Mouse (Mus musculus) neural tube, embryonic 11.5 days (tissue): ENCODE measurements at regions not wholly inside any gene's neighbourhood (a gene's known extent, or its start where the extent isn't known, plus 50 kb on each side); places are given as distances from the start of the nearest gene placed in this dataset.
A peak's percentile ranks its signal among the peaks of the same experiment; 100 is the strongest.

Experiments
- ATAC-seq: fragments of 200-750 bp; cut with Nextera tagmentation; 2 replicates; pipeline ENCODE4 v1.8.0; 2017; ENCODE audit warnings: moderate number of reproducible peaks, mild to moderate bottlenecking, moderate TSS enrichment, moderate library complexity; ENCODE audit not compliant: insufficient read depth, low FRiP score, low TSS enrichment
- DNase-seq: peaks from one replicate; pipeline ENCODE4 v3.0.0-alpha.2; 2015; ENCODE audit warnings: low spot score
- H3K27ac ChIP-seq: fragments of 300-500 bp; sonication (generic); 2 replicates; pipeline ENCODE4 v1.5.1; 2014; ENCODE audit warnings: low read depth, mild to moderate bottlenecking, low read length
- H3K27me3 ChIP-seq: fragments of 300-500 bp; sonication (generic); 2 replicates; pipeline ENCODE4 v1.6.1; 2014; ENCODE audit warnings: mild to moderate bottlenecking, low read length, mixed read lengths; ENCODE audit not compliant: control insufficient read depth, insufficient read depth
- H3K36me3 ChIP-seq: fragments of 300-500 bp; sonication (generic); 2 replicates; pipeline ENCODE4 v1.6.1; 2014; ENCODE audit warnings: mild to moderate bottlenecking, low read length, moderate library complexity, mixed read lengths; ENCODE audit not compliant: control insufficient read depth, insufficient read depth
- H3K4me1 ChIP-seq: fragments of 300-500 bp; sonication (generic); 2 replicates; pipeline ENCODE4 v1.6.1; 2014; ENCODE audit warnings: low read length, mixed read lengths; ENCODE audit not compliant: control insufficient read depth, insufficient read depth
- H3K4me2 ChIP-seq: fragments of 300-500 bp; sonication (generic); 2 replicates; pipeline ENCODE4 v1.6.1; 2014; ENCODE audit warnings: low read depth, mild to moderate bottlenecking, moderate library complexity
- H3K4me3 ChIP-seq: fragments of 300-500 bp; sonication (generic); 2 replicates; pipeline ENCODE4 v1.5.1; 2014; ENCODE audit warnings: low read depth, low read length
- H3K9ac ChIP-seq: fragments of 300-500 bp; sonication (generic); 2 replicates; pipeline ENCODE4 v1.6.1; 2014; ENCODE audit warnings: mild to moderate bottlenecking, low read length
- H3K9me3 ChIP-seq: fragments of 300-500 bp; sonication (generic); 2 replicates; pipeline ENCODE4 v1.6.1; 2016; ENCODE audit warnings: low read length; ENCODE audit not compliant: control insufficient read depth
- WGBS: fragments of 180-500 bp; shearing (Covaris S2); extraction: QIAGEN DNeasy Blood & Tissue Kit; methylation state at CpG from one replicate; pipeline ENCODE4 v1.1.7; 2014; 5-methylcytosine and 5-hydroxymethylcytosine counted together

GRCm38 (mm10) chr1:72963449-72963848 lies 52.3 kb downstream of the Tnp1 start:
- Histone ChIP-seq H3K9me3 (no peaks in the 10 kb centered on the region), H3K27ac (0 out of 2 replicates have a peak overlapping the region, but pooled peaks have one; percentile 39), H3K9ac (no peak overlapping the region), H3K4me2 (no peak overlapping the region), H3K4me1 (0 out of 2 replicates have a peak, but pooled peaks cover 3% of the 10 kb centered on the region), H3K36me3 (no peaks in the 10 kb centered on the region), H3K4me3 (no peak overlapping the region), H3K27me3 (no peaks in the 10 kb centered on the region)
- ATAC-seq (no peak; the same call in 1 of the 2 replicates), DNase-seq (peak; percentile 35)
- WGBS: 55% methylated on average over 7 of the region's 7 CpGs

- Histone ChIP-seq H3K4me3 (no peak overlapping the region), H3K9me3 (no peaks in the 10 kb centered on the region), H3K27ac (no peak overlapping the region), H3K4me2 (no peak overlapping the region), H3K27me3 (no peaks in the 10 kb centered on the region), H3K9ac (no peak overlapping the region), H3K36me3 (no peaks in the 10 kb centered on the region), H3K4me1 (0 out of 2 replicates have a peak, but pooled peaks cover 3% of the 10 kb centered on the region)
- DNase-seq: no peak
- 8% methylated on average over 4 of the region's 4 CpGs for WGBS
- no peak for ATAC-seq
Observed at GRCm38 (mm10) chr1:72960241-72960653, 55.5 kb downstream of the Tnp1 start.

GRCm38 (mm10) chr1:72955387-72955786 lies 60.3 kb downstream of the Tnp1 start:
- no peak overlapping the region for H3K4me3 ChIP-seq
- ATAC-seq (no peak), DNase-seq (no peak)
- no peak overlapping the region for H3K9ac ChIP-seq
- no peaks in the 10 kb centered on the region for H3K27me3 ChIP-seq
- H3K9me3 ChIP-seq: no peaks in the 10 kb centered on the region
- no peak overlapping the region for H3K27ac ChIP-seq
- H3K36me3 ChIP-seq: no peaks in the 10 kb centered on the region
- H3K4me2 ChIP-seq: no peak overlapping the region
- 82% methylated on average over 2 of the region's 2 CpGs for WGBS
- no peaks in the 10 kb centered on the region for H3K4me1 ChIP-seq

- no peak for DNase-seq
- 26% methylated on average over 6 of the region's 6 CpGs for WGBS
- H3K36me3 ChIP-seq: no peaks in the 10 kb centered on the region
- H3K4me1 ChIP-seq: no peaks in the 10 kb centered on the region
- no peak for ATAC-seq
- no peaks in the 10 kb centered on the region for H3K27me3 ChIP-seq
- no peaks in the 10 kb centered on the region for H3K9me3 ChIP-seq
- no peak overlapping the region for H3K4me3 ChIP-seq
- no peak overlapping the region for H3K9ac ChIP-seq
- H3K4me2 ChIP-seq: no peak overlapping the region
- no peak overlapping the region for H3K27ac ChIP-seq
Observed at GRCm38 (mm10) chr1:72952896-72953295, 62.8 kb downstream of the Tnp1 start.

- Histone ChIP-seq H3K9me3 (no peaks in the 10 kb centered on the region), H3K4me1 (no peaks in the 10 kb centered on the region), H3K9ac (no peak overlapping the region), H3K4me2 (no peak overlapping the region), H3K36me3 (no peaks in the 10 kb centered on the region), H3K27ac (no peak overlapping the region), H3K4me3 (no peak overlapping the region), H3K27me3 (no peaks in the 10 kb centered on the region)
- ATAC-seq: no peak
- no peak for DNase-seq
- 51% methylated on average over 7 of the region's 7 CpGs for WGBS
Observed at GRCm38 (mm10) chr1:72951802-72952201, 63.9 kb downstream of the Tnp1 start.

GRCm38 (mm10) chr1:72951365-72951764 lies 64.3 kb downstream of the Tnp1 start:
- Histone ChIP-seq H3K27ac (no peak overlapping the region), H3K9me3 (no peaks in the 10 kb centered on the region), H3K4me3 (no peak overlapping the region), H3K27me3 (no peaks in the 10 kb centered on the region), H3K36me3 (no peaks in the 10 kb centered on the region), H3K4me1 (0 out of 2 replicates have a peak, but pooled peaks cover under 1% of the 10 kb centered on the region), H3K9ac (no peak overlapping the region), H3K4me2 (no peak overlapping the region)
- WGBS: 85% methylated on average over 7 of the region's 7 CpGs
- ATAC-seq (no peak), DNase-seq (no peak)

- Histone ChIP-seq H3K4me1 (peaks cover 11% of the 10 kb centered on the region), H3K4me3 (no peak overlapping the region), H3K27me3 (no peaks in the 10 kb centered on the region), H3K27ac (no peak overlapping the region), H3K36me3 (no peaks in the 10 kb centered on the region), H3K9me3 (no peaks in the 10 kb centered on the region), H3K9ac (no peak overlapping the region), H3K4me2 (no peak overlapping the region)
- ATAC-seq (no peak), DNase-seq (no peak)
- 23% methylated on average over 4 of the region's 4 CpGs for WGBS
Observed at GRCm38 (mm10) chr1:72946235-72946634, 69.5 kb downstream of the Tnp1 start.

- H3K4me2 ChIP-seq: peak overlapping the region; percentile 27
- H3K9ac ChIP-seq: peak overlapping the region; percentile 11; the same call in 1 of the 2 replicates
- no peaks in the 10 kb centered on the region for H3K27me3 ChIP-seq
- DNase-seq (no peak), ATAC-seq (no peak)
- H3K4me1 ChIP-seq: peaks cover 11% of the 10 kb centered on the region
- no peaks in the 10 kb centered on the region for H3K36me3 ChIP-seq
- no peak overlapping the region for H3K4me3 ChIP-seq
- H3K9me3 ChIP-seq: no peaks in the 10 kb centered on the region
- no peak overlapping the region for H3K27ac ChIP-seq
- WGBS: 13% methylated on average over 9 of the region's 9 CpGs
Observed at GRCm38 (mm10) chr1:72945750-72946102, 70.0 kb downstream of the Tnp1 start.

GRCm38 (mm10) chr1:72944805-72945749 lies 70.4 kb upstream of the Igfbp5 start:
- no peaks in the 10 kb centered on the region for H3K27me3 ChIP-seq
- no peaks in the 10 kb centered on the region for H3K9me3 ChIP-seq
- peak overlapping the region; percentile 23; the same call in 1 of the 2 replicates for H3K9ac ChIP-seq
- DNase-seq: peak; percentile 37
- H3K4me3 ChIP-seq: no peak overlapping the region
- no peaks in the 10 kb centered on the region for H3K36me3 ChIP-seq
- H3K4me1 ChIP-seq: peaks cover 11% of the 10 kb centered on the region
- peak overlapping the region; percentile 27 for H3K4me2 ChIP-seq
- no peak overlapping the region for H3K27ac ChIP-seq
- ATAC-seq: no peak
- WGBS: 7% methylated on average over 21 of the region's 21 CpGs
